In genomic region chr7:67486925-67487760, GRCm38 (mm10) we compare ENCODE assay signal across 12 mouse cellular contexts.
DNase-seq lines count a peak whose midpoint lies in the region; ATAC-seq lines count a peak whose summit lies in the region.
"Had no signal": no experiment of that assay in that cellular context is flagged by ENCODE, and none has a peak within 500 bp of the region (broad histone marks: within the 10 kb centered on the region; RNA-seq: fewer than 3 reads in every experiment).

No protein-coding gene starts in this region.

- no peak overlapping the region for H3K9ac ChIP-seq in embryonic facial prominence, embryonic 14.5 days (ENCODE audit: low read depth, low read length)
- H3K9ac ChIP-seq in hindbrain, embryonic 16.5 days (ENCODE audit: low read depth, low read length): no peak overlapping the region
- H3K9ac ChIP-seq: liver, embryonic 13.5 days had no signal

- H3K36me3 ChIP-seq in heart, embryonic 10.5 days: no peaks in the 10 kb centered on the region
- H3K36me3 ChIP-seq in embryonic facial prominence, embryonic 14.5 days (ENCODE audit: control insufficient read depth, insufficient read depth, low read length): no peaks in the 10 kb centered on the region
- no peaks in the 10 kb centered on the region for H3K36me3 ChIP-seq in hindbrain, embryonic 16.5 days (ENCODE audit: control insufficient read depth, insufficient read depth, low read length)
- H3K36me3 ChIP-seq: liver, embryonic 13.5 days had no signal

- H3K27ac ChIP-seq in heart, embryonic 10.5 days: no peak overlapping the region
- H3K27ac ChIP-seq in embryonic facial prominence, embryonic 14.5 days (replicated peaks; ENCODE audit: low read depth, low read length): no peak overlapping the region
- H3K27ac ChIP-seq in hindbrain, embryonic 16.5 days (ENCODE audit: low read depth, low read length): peak overlapping the region; percentile 60; the same call in 1 of the 2 replicates
- H3K27ac ChIP-seq: liver, embryonic 13.5 days had no signal

- H3K4me2 ChIP-seq in embryonic facial prominence, embryonic 14.5 days (ENCODE audit: low read depth, low read length): no peak overlapping the region
- no peak overlapping the region for H3K4me2 ChIP-seq in hindbrain, embryonic 16.5 days (ENCODE audit: low read length)
- H3K4me2 ChIP-seq: liver, embryonic 13.5 days; midbrain, embryonic 11.5 days had no signal

- no peak overlapping the region for H3K4me3 ChIP-seq in heart, embryonic 10.5 days
- H3K4me3 ChIP-seq in embryonic facial prominence, embryonic 14.5 days (ENCODE audit: low read depth, low read length): no peak overlapping the region
- H3K4me3 ChIP-seq in hindbrain, embryonic 16.5 days (ENCODE audit: low read length): no peak overlapping the region
- H3K4me3 ChIP-seq: erythroblast, embryonic 14.5 days; liver, embryonic 13.5 days had no signal

- DNase-seq in heart, adult 11 months: peak; percentile 96
- no peak for DNase-seq in heart, embryonic 10.5 days (ENCODE audit: low spot score)
- peak; percentile 87 for DNase-seq in cerebellum, adult 11-12 months
- no peak for DNase-seq in embryonic facial prominence, embryonic 14.5 days (ENCODE audit: low spot score)
- DNase-seq in kidney, postnatal 10 days: no peak
- no peak for DNase-seq in thymus, postnatal 10 days (ENCODE audit: low spot score in 2 of 2)
- no peak for DNase-seq in testis, postnatal 14 days (ENCODE audit: low spot score)
- DNase-seq: liver, embryonic 13.5 days; thymus, adult 18-20 months had no signal

- WGBS in heart, embryonic 10.5 days: 74% methylated on average over 15 of the region's 15 CpGs
- 48% methylated on average over 15 of the region's 15 CpGs for WGBS in embryonic facial prominence, embryonic 14.5 days
- 73% methylated on average over 15 of the region's 15 CpGs for WGBS in hindbrain, embryonic 16.5 days

- peaks cover 9% of the 10 kb centered on the region for H3K27me3 ChIP-seq in heart, embryonic 10.5 days (ENCODE audit: insufficient read depth, poor library complexity, severe bottlenecking)
- H3K27me3 ChIP-seq in embryonic facial prominence, embryonic 14.5 days (replicated peaks; ENCODE audit: control insufficient read depth, insufficient read depth, low read length): no peaks in the 10 kb centered on the region
- no peaks in the 10 kb centered on the region for H3K27me3 ChIP-seq in hindbrain, embryonic 16.5 days (replicated peaks; ENCODE audit: control insufficient read depth, insufficient read depth, low read length)
- H3K27me3 ChIP-seq: liver, embryonic 13.5 days had no signal

- no peaks in the 10 kb centered on the region for H3K9me3 ChIP-seq in heart, embryonic 10.5 days
- H3K9me3 ChIP-seq in embryonic facial prominence, embryonic 14.5 days (ENCODE audit: control insufficient read depth, low read length): no peaks in the 10 kb centered on the region
- no peaks in the 10 kb centered on the region for H3K9me3 ChIP-seq in hindbrain, embryonic 16.5 days (ENCODE audit: control insufficient read depth, low read length)
- H3K9me3 ChIP-seq: liver, embryonic 13.5 days had no signal

- ATAC-seq in embryonic facial prominence, embryonic 14.5 days (ENCODE audit: low read depth): 0 out of 2 replicates have a peak, but pooled peaks have one; percentile 17
- peak; percentile 62 for ATAC-seq in hindbrain, embryonic 16.5 days

- H3K4me1 ChIP-seq in heart, embryonic 10.5 days: peaks cover 11% of the 10 kb centered on the region
- peaks cover 14% of the 10 kb centered on the region for H3K4me1 ChIP-seq in embryonic facial prominence, embryonic 14.5 days (ENCODE audit: control insufficient read depth, insufficient read depth, low read length)
- H3K4me1 ChIP-seq in hindbrain, embryonic 16.5 days (ENCODE audit: control insufficient read depth, insufficient read depth, low read depth, low read length): peaks cover 8% of the 10 kb centered on the region
- H3K4me1 ChIP-seq: liver, embryonic 13.5 days had no signal

Comparison
In these comparisons a context has a peak if more than half of its experiments do, and no peak if none do; other contexts are left out.
1. DNase-seq: peak in heart, adult 11 months (single experiment) and cerebellum, adult 11-12 months (single experiment); none in heart, embryonic 10.5 days (single experiment), embryonic facial prominence, embryonic 14.5 days (single experiment), kidney, postnatal 10 days (single experiment), thymus, postnatal 10 days (0 of 2) and testis, postnatal 14 days (single experiment).